Mouse (Mus musculus): Measurements from ENCODE around the gene Epn2. TPM values are rescaled to one million over a fixed set of nuclear protein-coding genes. Genes with fewer than 3 reads are reported as not detected.

Epn2 gene
- total and polyA plus RNA-seq, 3 experiments, result 20.4 to 24.9 (median 23.1) TPM

- 2% methylated on average over 17 of the region's 17 CpGs for WGBS
- Histone ChIP-seq H3K27me3 (ENCODE audit: control insufficient read depth, insufficient read depth, low read length) (no peaks in the 10 kb centered on the region), H3K9ac (ENCODE audit: low read depth, low read length) (peak overlapping the region; percentile 63), H3K27ac (peak overlapping the region; percentile 96), H3K4me3 (peak overlapping the region; percentile 52), H3K36me3 (ENCODE audit: control insufficient read depth, insufficient read depth, low read length) (peaks cover 4% of the 10 kb centered on the region; the same call in 1 of the 2 replicates), H3K79me2 (replicated peaks; ENCODE audit: control insufficient read depth, insufficient read depth, low read length) (no peaks in the 10 kb centered on the region), H3K4me1 (ENCODE audit: control insufficient read depth, insufficient read depth, low read length) (peaks cover 30% of the 10 kb centered on the region)
- TF ChIP-seq CTCF (IDR thresholded peaks at IDR 0.05) (peak; percentile 67), POLR2A (IDR thresholded peaks at IDR 0.05; ENCODE audit: insufficient read depth, low read depth, low read length) (no peak), EP300 (IDR thresholded peaks at IDR 0.05; ENCODE audit: insufficient read depth, low read depth, low read length) (no peak)
- intact Hi-C loops (cut with DNase I), result loop anchor here (1.0 to 10.0 kb wide), 5 partner anchors 41 to 425 kb away; partner anchors contain the start of genes B9d1 and Epn2
- DNase-seq, result peak; percentile 85 to 89
Measured at GRCm38 (mm10) chr11:61619791-61620241, 40.3 kb upstream of the Epn2 start.

- TF ChIP-seq POLR2A (IDR thresholded peaks at IDR 0.05; ENCODE audit: insufficient read depth, low read depth, low read length) (peak; percentile 35; the same call in 1 of the 2 replicates), EP300 (IDR thresholded peaks at IDR 0.05; ENCODE audit: insufficient read depth, low read depth, low read length) (no peak)
- Histone ChIP-seq H3K36me3 (ENCODE audit: control insufficient read depth, insufficient read depth, low read length) (peaks cover 4% of the 10 kb centered on the region; the same call in 1 of the 2 replicates), H3K27me3 (ENCODE audit: control insufficient read depth, insufficient read depth, low read length) (no peaks in the 10 kb centered on the region), H3K4me1 (ENCODE audit: control insufficient read depth, insufficient read depth, low read length) (peaks cover 31% of the 10 kb centered on the region), H3K79me2 (replicated peaks; ENCODE audit: control insufficient read depth, insufficient read depth, low read length) (no peaks in the 10 kb centered on the region), H3K27ac (peak overlapping the region; percentile 96), H3K4me3 (peak overlapping the region; percentile 37), H3K9ac (ENCODE audit: low read depth, low read length) (peak overlapping the region; percentile 43)
- no peak for DNase-seq
- 9% methylated on average over 6 of the region's 6 CpGs for WGBS
- intact Hi-C loops (cut with DNase I), result loop anchor here (1.0 kb wide), 2 partner anchors 40 to 114 kb away; partner anchors contain the start of genes B9d1 and Epn2
Measured at GRCm38 (mm10) chr11:61619356-61619755, 39.9 kb upstream of the Epn2 start.

GRCm38 (mm10) chr11:61618571-61618970 lies 39.1 kb upstream of the Epn2 start:
- TF ChIP-seq CTCF (IDR thresholded peaks at IDR 0.05) (no peak), POLR2A (IDR thresholded peaks at IDR 0.05; ENCODE audit: insufficient read depth, low read depth, low read length) (no peak), EP300 (IDR thresholded peaks at IDR 0.05; ENCODE audit: insufficient read depth, low read depth, low read length) (no peak)
- 76% methylated on average over 8 of the region's 8 CpGs for WGBS
- Histone ChIP-seq H3K4me1 (ENCODE audit: control insufficient read depth, insufficient read depth, low read length) (peaks cover 33% of the 10 kb centered on the region), H3K27me3 (ENCODE audit: control insufficient read depth, insufficient read depth, low read length) (no peaks in the 10 kb centered on the region), H3K27ac (peak overlapping the region; percentile 96), H3K36me3 (ENCODE audit: control insufficient read depth, insufficient read depth, low read length) (peaks cover 4% of the 10 kb centered on the region; the same call in 1 of the 2 replicates), H3K9ac (ENCODE audit: low read depth, low read length) (no peak overlapping the region; the same call in 1 of the 2 replicates), H3K4me3 (peak overlapping the region; percentile 15; the same call in 1 of the 2 replicates), H3K79me2 (replicated peaks; ENCODE audit: control insufficient read depth, insufficient read depth, low read length) (no peaks in the 10 kb centered on the region)
- no peak for DNase-seq
- intact Hi-C loops (cut with DNase I), result no loop called here

GRCm38 (mm10) chr11:61618131-61618530 lies 38.6 kb upstream of the Epn2 start:
- WGBS, result 41% methylated on average over 8 of the region's 8 CpGs
- peak; percentile 63 to 72 for DNase-seq
- H3K27me3 ChIP-seq (ENCODE audit: control insufficient read depth, insufficient read depth, low read length), result no peaks in the 10 kb centered on the region
- TF ChIP-seq POLR2A (IDR thresholded peaks at IDR 0.05; ENCODE audit: insufficient read depth, low read depth, low read length) (peak; percentile 18; the same call in 1 of the 2 replicates), CTCF (IDR thresholded peaks at IDR 0.05) (no peak), EP300 (IDR thresholded peaks at IDR 0.05; ENCODE audit: insufficient read depth, low read depth, low read length) (no peak)
- H3K79me2 ChIP-seq (replicated peaks; ENCODE audit: control insufficient read depth, insufficient read depth, low read length), result no peaks in the 10 kb centered on the region
- H3K27ac ChIP-seq, result peak overlapping the region; percentile 96
- H3K4me3 ChIP-seq, result no peak overlapping the region
- peaks cover 33% of the 10 kb centered on the region for H3K4me1 ChIP-seq (ENCODE audit: control insufficient read depth, insufficient read depth, low read length)
- intact Hi-C loops (cut with DNase I), result no loop called here
- H3K9ac ChIP-seq (ENCODE audit: low read depth, low read length), result no peak overlapping the region
- peaks cover 4% of the 10 kb centered on the region; the same call in 1 of the 2 replicates for H3K36me3 ChIP-seq (ENCODE audit: control insufficient read depth, insufficient read depth, low read length)

GRCm38 (mm10) chr11:61617293-61617975 lies 37.9 kb upstream of the Epn2 start:
- intact Hi-C loops (cut with DNase I), result loop anchor here (2.0 kb wide), 1 partner anchor 85 kb away; no protein-coding TSS in a partner anchor
- H3K79me2 ChIP-seq (replicated peaks; ENCODE audit: control insufficient read depth, insufficient read depth, low read length), result no peaks in the 10 kb centered on the region
- H3K27me3 ChIP-seq (ENCODE audit: control insufficient read depth, insufficient read depth, low read length), result no peaks in the 10 kb centered on the region
- no peak overlapping the region for H3K9ac ChIP-seq (ENCODE audit: low read depth, low read length)
- H3K4me3 ChIP-seq, result no peak overlapping the region
- peaks cover 33% of the 10 kb centered on the region for H3K4me1 ChIP-seq (ENCODE audit: control insufficient read depth, insufficient read depth, low read length)
- TF ChIP-seq POLR2A (IDR thresholded peaks at IDR 0.05; ENCODE audit: insufficient read depth, low read depth, low read length), result no peak
- TF ChIP-seq EP300 (IDR thresholded peaks at IDR 0.05; ENCODE audit: insufficient read depth, low read depth, low read length), result no peak
- no peak for TF ChIP-seq CTCF (IDR thresholded peaks at IDR 0.05)
- peaks cover 4% of the 10 kb centered on the region; the same call in 1 of the 2 replicates for H3K36me3 ChIP-seq (ENCODE audit: control insufficient read depth, insufficient read depth, low read length)
- whole genome bisulfite sequencing, result 51% methylated on average over 7 of the region's 7 CpGs
- no peak for DNase-seq
- H3K27ac ChIP-seq, result peak overlapping the region; percentile 96

Measured in heart, adult 2 months (tissue).